Mouse (Mus musculus): ENCODE data around the gene Timm8b.

Gene Timm8b

GRCm38 (mm10) chr9:50603189-50603997, at the start of gene Timm8b, which contains the start of gene Sdhd:
TSS of gene Timm8b (plus strand) at chr9:50603910.
TSS of gene Sdhd (minus strand) at chr9:50603812.
- peak; percentile 97 for ATAC-seq (ENCODE audit: insufficient number of reproducible peaks, low FRiP score, low TSS enrichment)

- ATAC-seq (ENCODE audit: insufficient number of reproducible peaks, low FRiP score, low TSS enrichment), result no peak
Observed at GRCm38 (mm10) chr9:50554241-50555093, 49.2 kb upstream of the Timm8b start, which contains the start of gene Il18. TSS of gene Il18 (plus strand) at chr9:50554827.

GRCm38 (mm10) chr9:50555094-50555446, 48.6 kb upstream of the Timm8b start, which contains the start of gene Bco2:
TSS of gene Bco2 (minus strand) at chr9:50555181.
- ATAC-seq (ENCODE audit: insufficient number of reproducible peaks, low FRiP score, low TSS enrichment), result no peak

- no peak for ATAC-seq (ENCODE audit: insufficient number of reproducible peaks, low FRiP score, low TSS enrichment)
Observed at GRCm38 (mm10) chr9:50561145-50561917, 42.4 kb upstream of the Timm8b start, which contains the start of gene Tex12. TSS of gene Tex12 (minus strand) at chr9:50561325.

GRCm38 (mm10) chr9:50561918-50562360, 41.8 kb upstream of the Timm8b start:
- ATAC-seq (ENCODE audit: insufficient number of reproducible peaks, low FRiP score, low TSS enrichment), result no peak

- no peak for ATAC-seq (ENCODE audit: insufficient number of reproducible peaks, low FRiP score, low TSS enrichment)
Observed at GRCm38 (mm10) chr9:50565173-50565572, 38.5 kb upstream of the Timm8b start.

- no peak for ATAC-seq (ENCODE audit: insufficient number of reproducible peaks, low FRiP score, low TSS enrichment)
Observed at GRCm38 (mm10) chr9:50565940-50566339, 37.8 kb upstream of the Timm8b start.

GRCm38 (mm10) chr9:50567372-50567771, 36.3 kb upstream of the Timm8b start:
- ATAC-seq (ENCODE audit: insufficient number of reproducible peaks, low FRiP score, low TSS enrichment), result no peak

- no peak for ATAC-seq (ENCODE audit: insufficient number of reproducible peaks, low FRiP score, low TSS enrichment)
Observed at GRCm38 (mm10) chr9:50567881-50568280, 35.8 kb upstream of the Timm8b start.

- no peak for ATAC-seq (ENCODE audit: insufficient number of reproducible peaks, low FRiP score, low TSS enrichment)
Observed at GRCm38 (mm10) chr9:50569599-50570525, 33.8 kb upstream of the Timm8b start.

- ATAC-seq (ENCODE audit: insufficient number of reproducible peaks, low FRiP score, low TSS enrichment), result no peak
Observed at GRCm38 (mm10) chr9:50580370-50580769, 23.3 kb upstream of the Timm8b start.

GRCm38 (mm10) chr9:50585145-50585818, 18.4 kb upstream of the Timm8b start:
- ATAC-seq (ENCODE audit: insufficient number of reproducible peaks, low FRiP score, low TSS enrichment), result no peak

GRCm38 (mm10) chr9:50586955-50587354, 16.8 kb upstream of the Timm8b start:
- no peak for ATAC-seq (ENCODE audit: insufficient number of reproducible peaks, low FRiP score, low TSS enrichment)

- ATAC-seq (ENCODE audit: insufficient number of reproducible peaks, low FRiP score, low TSS enrichment), result no peak
Observed at GRCm38 (mm10) chr9:50590856-50591518, 12.7 kb upstream of the Timm8b start.

GRCm38 (mm10) chr9:50592955-50593354, 10.8 kb upstream of the Timm8b start:
- ATAC-seq (ENCODE audit: insufficient number of reproducible peaks, low FRiP score, low TSS enrichment), result no peak

GRCm38 (mm10) chr9:50593544-50593943, 10.2 kb upstream of the Timm8b start:
- ATAC-seq (ENCODE audit: insufficient number of reproducible peaks, low FRiP score, low TSS enrichment), result no peak

GRCm38 (mm10) chr9:50594794-50595417, 8.8 kb upstream of the Timm8b start:
- ATAC-seq (ENCODE audit: insufficient number of reproducible peaks, low FRiP score, low TSS enrichment), result no peak

GRCm38 (mm10) chr9:50596973-50597372, 6.7 kb upstream of the Timm8b start:
- ATAC-seq (ENCODE audit: insufficient number of reproducible peaks, low FRiP score, low TSS enrichment), result no peak
